Mouse (Mus musculus) spleen, postnatal 0 days (tissue): ENCODE measurements around the gene Fpr2. TPM values are rescaled to one million over a fixed set of nuclear protein-coding genes. Genes with fewer than 3 reads are reported as not detected.

Experiments used
- polyA plus RNA-seq: library from polyadenylated mRNA; unstranded; fragments of >200 nt; fragmentation: Nextera tagmentation; extraction: Ambion mirVana; gene quantifications from 2 replicates; pipeline ENCODE4 v1.2.1, GENCODE M21; 2015

The Fpr2 gene
- 35.4 and 48.4 TPM in 2 replicates for polyA plus RNA-seq

DNA sequence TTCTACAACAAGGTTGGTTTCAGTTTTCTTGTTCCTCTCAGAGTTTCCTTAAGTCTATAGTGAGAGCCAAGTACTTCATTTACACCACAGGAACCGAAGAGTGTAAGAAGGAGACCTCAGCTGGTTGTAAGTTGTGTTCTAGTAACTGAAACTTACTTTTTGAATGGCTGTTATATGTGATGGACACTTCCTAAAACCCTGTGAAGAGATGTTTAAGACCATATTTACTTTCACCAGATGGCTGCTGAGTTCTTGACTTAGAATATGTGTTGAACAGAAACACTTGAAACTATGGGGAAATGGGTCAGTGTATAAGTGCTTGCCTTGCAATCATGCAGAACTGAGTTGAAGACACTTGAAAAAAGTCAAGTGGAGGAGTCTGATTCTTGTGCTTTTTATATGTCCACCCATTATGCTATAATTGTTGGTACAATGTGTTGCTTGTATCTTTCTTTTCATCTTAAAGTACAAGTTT is at the start of gene Fpr2, which contains the start of gene Fpr3:
Fpr2 (plus strand) TSS at position 51 of the 475 bp plus-strand sequence.
Fpr3 (plus strand) TSS at position 79 of the 475 bp plus-strand sequence.

GRCm38 (mm10) chr17:17855064-17855838 is 32.4 kb upstream of the Fpr2 start, which contains the start of gene Has1:
Has1 (minus strand) TSS chr17:17855205.

DNA sequence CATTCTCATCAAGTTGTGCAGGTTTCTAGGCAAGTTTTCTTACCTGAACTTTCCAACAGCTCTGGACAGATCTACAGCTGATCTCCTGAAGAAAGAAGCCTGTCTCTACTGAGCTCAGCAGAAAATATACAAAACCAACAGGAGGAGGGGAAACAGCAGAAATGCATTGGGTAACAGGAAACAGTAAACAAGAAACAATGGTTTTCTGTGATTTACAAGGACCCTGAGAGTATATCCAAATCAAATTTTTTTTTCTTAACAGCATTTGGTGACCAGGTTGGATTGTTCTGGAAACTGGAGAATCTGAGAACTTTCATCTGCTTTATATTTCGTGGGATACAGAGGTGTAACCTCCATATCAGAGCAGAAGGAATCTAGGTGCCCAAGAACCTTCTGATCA is 3.8 kb upstream of the Fpr2 start, which contains the start of gene Fpr1:
Fpr1 (minus strand) TSS at position 101 of the 400 bp plus-strand sequence.

Other genes with a start within 250 kb of the Fpr2 start
- not detected in 2 replicates for gene Vmn2r90, start 184.1 kb upstream of the Fpr2 start, polyA plus RNA-seq
- 6.8 and 9.2 TPM in 2 replicates for gene Spaca6, start 60.7 kb upstream of the Fpr2 start, polyA plus RNA-seq
- 0.59 and 0.79 TPM in 2 replicates for gene Has1, start 32.6 kb upstream of the Fpr2 start, polyA plus RNA-seq
- 27.7 and 37.3 TPM in 2 replicates for gene Fpr1, start 3.9 kb upstream of the Fpr2 start, polyA plus RNA-seq
- gene Fpr3, start within 50 bp of the Fpr2 start, polyA plus RNA-seq = not detected in 2 replicates
- gene Fpr-rs4, start 133.9 kb downstream of the Fpr2 start, polyA plus RNA-seq = not detected in 2 replicates
- gene Vmn2r124, start 161.6 kb downstream of the Fpr2 start, polyA plus RNA-seq = not detected in 2 replicates
- gene Vmn2r91, start 197.2 kb downstream of the Fpr2 start, polyA plus RNA-seq = not detected in 2 replicates